Mouse (Mus musculus) left cerebral cortex, postnatal 36 days (tissue): ENCODE measurements around the gene Spem1. TPM values are rescaled to one million over a fixed set of nuclear protein-coding genes. Genes with fewer than 3 reads are reported as not detected.
A peak's percentile ranks its signal among the peaks of the same experiment; 100 is the strongest.

Source experiments
- DNase-seq, 2 experiments: peaks; one replicate each; pipeline ENCODE4 v3.0.0; 2021 to 2022; ENCODE audit warnings: low spot score in 2 of 2, mixed read lengths in 1 of 2
- intact Hi-C: fragments of 180-260 bp; cut with DNase I; formaldehyde crosslinking; loops from one replicate; pipeline ENCODE4 v1.15.1; 2025
- total RNA-seq, 2 experiments: library from RNA; stranded (reverse); gene quantifications; 2 replicates each; pipeline ENCODE4 v1.2.3; 2021

The Spem1 gene
- total RNA-seq, 2 experiments from 2014 or later: 0.52 TPM

- DNase-seq: peak; percentile 95 to 96
- intact Hi-C loops: loop anchor here (2.0 to 5.0 kb wide), 3 partner anchors 35 to 79 kb away; partner anchors contain the start of genes 2810408A11Rik, Neurl4 and Polr2a
Observed at GRCm38 (mm10) chr11:69837952-69838713, 16.2 kb upstream of the Spem1 start, which contains the start of gene Tmem256. Gene Tmem256, plus strand, starts transcription at chr11:69838514.

GRCm38 (mm10) chr11:69837604-69837951, 15.6 kb upstream of the Spem1 start, which contains the start of gene Nlgn2:
Gene Nlgn2, minus strand, starts transcription at chr11:69837784.
- DNase-seq: peak in 1 of 2 experiments; percentile 93
- intact Hi-C loops: loop anchor here (2.0 to 5.0 kb wide), 3 partner anchors 35 to 79 kb away; partner anchors contain the start of genes 2810408A11Rik, Neurl4 and Polr2a

GRCm38 (mm10) chr11:69836703-69837576, 15.0 kb upstream of the Spem1 start:
- intact Hi-C loops: loop anchor here (2.0 to 5.0 kb wide), 3 partner anchors 34 to 78 kb away; partner anchors contain the start of genes 2810408A11Rik, Neurl4 and Polr2a
- peak in 1 of 2 experiments; percentile 52 for DNase-seq

GRCm38 (mm10) chr11:69835966-69836335, 14.0 kb upstream of the Spem1 start:
- intact Hi-C loops: loop anchor here (2.0 to 5.0 kb wide), 3 partner anchors 33 to 77 kb away; partner anchors contain the start of genes 2810408A11Rik, Neurl4 and Polr2a
- DNase-seq: no peak

- no peak for DNase-seq
- intact Hi-C loops: loop anchor here (5.0 kb wide), 1 partner anchor 67 kb away; the partner anchor contains the start of genes 2810408A11Rik and Neurl4
Observed at GRCm38 (mm10) chr11:69835326-69835965, 13.5 kb upstream of the Spem1 start.

- peak in 1 of 2 experiments; percentile 46 for DNase-seq
- intact Hi-C loops: no loop called here
Observed at GRCm38 (mm10) chr11:69834001-69834549, 12.1 kb upstream of the Spem1 start.

- DNase-seq: no peak
- intact Hi-C loops: no loop called here
Observed at GRCm38 (mm10) chr11:69833554-69833953, 11.6 kb upstream of the Spem1 start.

GRCm38 (mm10) chr11:69828832-69829231, 6.9 kb upstream of the Spem1 start:
- intact Hi-C loops: no loop called here

GRCm38 (mm10) chr11:69823456-69823855, 1.5 kb upstream of the Spem1 start:
- intact Hi-C loops: no loop called here
- no peak for DNase-seq

More at GRCm38 (mm10) chr11:69828832-69829231, 6.9 kb upstream of the Spem1 start:
- DNase-seq: no peak

GRCm38 (mm10) chr11:69818871-69819270, 3.1 kb downstream of the Spem1 start:
- DNase-seq: no peak
- intact Hi-C loops: no loop called here

- intact Hi-C loops: no loop called here
- no peak for DNase-seq
Observed at GRCm38 (mm10) chr11:69818365-69818764, 3.6 kb downstream of the Spem1 start, which contains the start of gene Spem2. Gene Spem2, minus strand, starts transcription at chr11:69818465.

GRCm38 (mm10) chr11:69816520-69816919, 5.5 kb downstream of the Spem1 start:
- no peak for DNase-seq
- intact Hi-C loops: no loop called here

- intact Hi-C loops: no loop called here
Observed at GRCm38 (mm10) chr11:69815155-69815554, 6.8 kb downstream of the Spem1 start, which contains the start of gene Gm39566. Gene Gm39566, minus strand, starts transcription at chr11:69815298.

GRCm38 (mm10) chr11:69810280-69810679, 11.7 kb downstream of the Spem1 start:
- intact Hi-C loops: no loop called here
- DNase-seq: no peak

More at GRCm38 (mm10) chr11:69815155-69815554, 6.8 kb downstream of the Spem1 start, which contains the start of gene Gm39566:
- no peak for DNase-seq

- DNase-seq: no peak
- intact Hi-C loops: no loop called here
Observed at GRCm38 (mm10) chr11:69807641-69808040, 14.3 kb downstream of the Spem1 start.

GRCm38 (mm10) chr11:69806378-69806777, 15.6 kb downstream of the Spem1 start:
- no peak for DNase-seq
- intact Hi-C loops: no loop called here

- intact Hi-C loops: loop anchor here (5.0 kb wide), 1 partner anchor 72 kb away; the partner anchor contains the start of gene Tmem95
- no peak for DNase-seq
Observed at GRCm38 (mm10) chr11:69804972-69805909, 16.7 kb downstream of the Spem1 start, which contains the start of gene Tmem102. Gene Tmem102, minus strand, starts transcription at chr11:69805624.

- no peak for DNase-seq
- intact Hi-C loops: loop anchor here (5.0 kb wide), 1 partner anchor 73 kb away; the partner anchor contains the start of gene Tmem95
Observed at GRCm38 (mm10) chr11:69804652-69804940, 17.4 kb downstream of the Spem1 start.
